In genomic region chr13:103258106-103258505, GRCm38 (mm10) we compare ENCODE assay signal across 27 mouse cellular contexts.
DNase-seq lines count a peak whose midpoint lies in the region; ATAC-seq lines count a peak whose summit lies in the region.
"Had no signal": no experiment of that assay in that cellular context is flagged by ENCODE, and none has a peak within 500 bp of the region (broad histone marks: within the 10 kb centered on the region; RNA-seq: fewer than 3 reads in every experiment).

No protein-coding gene starts in this region.

- no peak for ATAC-seq in heart, embryonic 11.5 days (replicated peaks; ENCODE audit: insufficient number of reproducible peaks, low FRiP score, low TSS enrichment)
- ATAC-seq: forebrain, embryonic 13.5 days; forebrain, embryonic 16.5 days; hindbrain, postnatal 0 days; inflammation-experienced regulatory T-cells, adult 6 months; intestine, embryonic 16.5 days; Patski had no signal

- H3K27me3 ChIP-seq in heart, embryonic 11.5 days (ENCODE audit: control insufficient read depth, insufficient read depth, low read length), result no peaks in the 10 kb centered on the region
- H3K27me3 ChIP-seq in heart, embryonic 10.5 days (ENCODE audit: insufficient read depth, poor library complexity, severe bottlenecking), result no peaks in the 10 kb centered on the region
- H3K27me3 ChIP-seq: CH12.LX; forebrain, embryonic 13.5 days; heart, embryonic 12.5 days; heart, embryonic 15.5 days; Patski had no signal

- H3K4me2 ChIP-seq in heart, embryonic 11.5 days, result no peak overlapping the region
- H3K4me2 ChIP-seq: forebrain, embryonic 13.5 days; heart, embryonic 12.5 days; heart, embryonic 15.5 days; hindbrain, embryonic 14.5 days had no signal

- H3K9ac ChIP-seq in heart, embryonic 11.5 days (ENCODE audit: low read depth, low read length), result no peak overlapping the region
- H3K9ac ChIP-seq: forebrain, embryonic 13.5 days; heart, embryonic 12.5 days; heart, embryonic 15.5 days; hindbrain, embryonic 14.5 days had no signal

- H3K9me3 ChIP-seq in heart, embryonic 11.5 days (replicated peaks; ENCODE audit: control insufficient read depth, low read length), result no peaks in the 10 kb centered on the region
- no peaks in the 10 kb centered on the region for H3K9me3 ChIP-seq in heart, embryonic 10.5 days
- H3K9me3 ChIP-seq: forebrain, embryonic 10.5 days; forebrain, embryonic 13.5 days; G1E; heart, embryonic 12.5 days; heart, embryonic 15.5 days had no signal

- peak; percentile 48 for DNase-seq in adrenal gland, postnatal 14 days
- no peak for DNase-seq in adrenal gland, adult 2 months
- peak; percentile 19 to 34 for DNase-seq in heart, adult 18-20 months
- DNase-seq in heart, postnatal 4 days, result peak; percentile 25
- DNase-seq in heart, embryonic 10.5 days (ENCODE audit: low spot score), result no peak
- peak; percentile 9 for DNase-seq in adipocyte (ENCODE audit: low spot score)
- no peak for DNase-seq in T-cell, adult 2 months (ENCODE audit: low spot score)
- DNase-seq: adrenal gland, postnatal 25 days; B cell, adult 2 months; cerebellum, adult 18-20 months; cerebellum, adult 9-10 months; cerebellum, postnatal 14 days; gastrocnemius, postnatal 14 days; kidney, adult 18-20 months had no signal

- no peaks in the 10 kb centered on the region for H3K36me3 ChIP-seq in heart, embryonic 11.5 days (ENCODE audit: control insufficient read depth, insufficient read depth, low read length)
- no peaks in the 10 kb centered on the region for H3K36me3 ChIP-seq in heart, embryonic 10.5 days
- H3K36me3 ChIP-seq: forebrain, embryonic 10.5 days; G1E; heart, embryonic 12.5 days; heart, embryonic 15.5 days had no signal

- no peaks in the 10 kb centered on the region for H3K4me1 ChIP-seq in heart, embryonic 11.5 days (ENCODE audit: control insufficient read depth, insufficient read depth, low read length)
- no peaks in the 10 kb centered on the region for H3K4me1 ChIP-seq in heart, embryonic 10.5 days
- H3K4me1 ChIP-seq: forebrain, embryonic 10.5 days; forebrain, embryonic 13.5 days; heart, embryonic 12.5 days had no signal

- no peak overlapping the region for H3K4me3 ChIP-seq in heart, embryonic 11.5 days (ENCODE audit: low read depth, low read length)
- no peak overlapping the region for H3K4me3 ChIP-seq in heart, embryonic 10.5 days
- H3K4me3 ChIP-seq: forebrain, embryonic 10.5 days; forebrain, embryonic 13.5 days; heart, embryonic 12.5 days; heart, embryonic 15.5 days had no signal

- 67% methylated on average over 3 of the region's 3 CpGs for WGBS in heart, embryonic 11.5 days (ENCODE audit: insufficient replicate concordance)
- WGBS in heart, embryonic 10.5 days, result 67% methylated on average over 3 of the region's 3 CpGs

- H3K27ac ChIP-seq in heart, embryonic 11.5 days (ENCODE audit: low read depth, low read length), result no peak overlapping the region
- H3K27ac ChIP-seq in heart, embryonic 10.5 days, result no peak overlapping the region
- H3K27ac ChIP-seq: forebrain, embryonic 10.5 days; forebrain, embryonic 13.5 days; heart, embryonic 15.5 days; hindbrain, embryonic 14.5 days; hindbrain, postnatal 0 days had no signal

Comparison
In these comparisons a context has a peak if more than half of its experiments do, and no peak if none do; other contexts are left out.
1. DNase-seq: peak in adrenal gland, postnatal 14 days (single experiment), heart, adult 18-20 months (2 of 2), heart, postnatal 4 days (single experiment) and adipocyte (single experiment); none in adrenal gland, adult 2 months (single experiment), heart, embryonic 10.5 days (single experiment) and T-cell, adult 2 months (single experiment).